ENCODE assay signal across 8 mouse cellular contexts in the genomic region with DNA sequence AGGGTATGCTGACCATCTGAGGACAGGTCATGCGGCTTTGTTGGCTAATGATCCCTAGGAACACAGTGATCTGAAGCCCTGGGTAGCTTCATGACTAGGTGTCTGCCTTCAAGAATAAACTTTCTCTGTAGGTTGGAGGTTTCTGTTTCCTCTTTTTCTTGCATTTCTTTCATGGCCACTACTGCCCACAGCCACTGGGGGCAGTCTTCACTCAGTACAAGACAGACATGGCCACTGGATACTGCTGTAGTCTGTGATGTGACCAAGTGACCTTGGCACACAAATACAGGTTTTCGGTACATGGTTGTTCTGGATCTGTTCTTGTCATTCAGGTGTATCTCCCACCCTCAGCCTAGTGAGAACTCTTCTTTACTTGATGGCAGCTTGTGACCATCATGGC. TPM values are rescaled to one million over a fixed set of nuclear protein-coding genes. Genes with fewer than 3 reads are reported as not detected.
DNase-seq lines count a peak whose midpoint lies in the region; ATAC-seq and TF ChIP-seq lines count a peak whose summit lies in the region.

No protein-coding gene starts in this region.

- peaks cover 38% of the 10 kb centered on the region for H3K36me3 ChIP-seq in neural tube, embryonic 14.5 days (ENCODE audit: control insufficient read depth, insufficient read depth, low read length)

- intact Hi-C loops in left cerebral cortex, postnatal 25 days (cut with DNase I), result no loop called here

- WGBS in cerebellum, adult 2 months, result 80% methylated on average over 2 of the region's 2 CpGs
- 95% methylated on average over 2 of the region's 2 CpGs for WGBS in neural tube, embryonic 14.5 days

- TF ChIP-seq CTCF in cerebellum, adult 2 months (IDR thresholded peaks at IDR 0.05; ENCODE audit: borderline replicate concordance, insufficient read depth, low read depth, low read length), result peak; percentile 76

- no peak overlapping the region for H3K4me3 ChIP-seq in cerebellum, adult 2 months (replicated peaks; ENCODE audit: insufficient read depth, low read depth, low read length)
- H3K4me3 ChIP-seq in neural tube, embryonic 14.5 days (ENCODE audit: low read depth, low read length), result no peak overlapping the region

- H3K4me1 ChIP-seq in cerebellum, adult 2 months (ENCODE audit: control insufficient read depth, insufficient read depth, low read length), result no peaks in the 10 kb centered on the region; the same call in 1 of the 2 replicates
- no peaks in the 10 kb centered on the region for H3K4me1 ChIP-seq in neural tube, embryonic 14.5 days (ENCODE audit: control insufficient read depth, insufficient read depth, low read length)

- H3K27me3 ChIP-seq in cerebellum, adult 2 months (ENCODE audit: control insufficient read depth, insufficient read depth, low read length), result no peaks in the 10 kb centered on the region
- H3K27me3 ChIP-seq in neural tube, embryonic 14.5 days (ENCODE audit: control insufficient read depth, insufficient read depth, low read length), result no peaks in the 10 kb centered on the region

- no peak overlapping the region for H3K4me2 ChIP-seq in neural tube, embryonic 14.5 days (ENCODE audit: low read depth, low read length)

- peak; percentile 17; the same call in 1 of the 2 replicates for ATAC-seq in neural tube, embryonic 14.5 days (ENCODE audit: low read depth)

- H3K9me3 ChIP-seq in neural tube, embryonic 14.5 days (ENCODE audit: control insufficient read depth, low read length), result no peaks in the 10 kb centered on the region

- peak; percentile 33 for DNase-seq in layer of hippocampus, adult 11-12 months (ENCODE audit: low spot score)
- no peak for DNase-seq in layer of hippocampus, postnatal 25 days (ENCODE audit: extremely low spot score in 1 of 2, low spot score in 1 of 2)
- peak; percentile 15 for DNase-seq in MN1 (ENCODE audit: low spot score)
- DNase-seq in cerebellum, adult 2 months, result peak; percentile 42 to 49
- peak; percentile 15 to 63 for DNase-seq in kidney, postnatal 36 days
- no peak for DNase-seq in right cerebral cortex, postnatal 25 days
- no peak for DNase-seq in left cerebral cortex, postnatal 25 days (ENCODE audit: low spot score in 2 of 2)

- H3K27ac ChIP-seq in cerebellum, adult 2 months (ENCODE audit: insufficient read depth, low read length), result no peak overlapping the region
- H3K27ac ChIP-seq in neural tube, embryonic 14.5 days (ENCODE audit: low read depth, low read length), result no peak overlapping the region

- no peak for TF ChIP-seq POLR2A in cerebellum, adult 2 months (IDR thresholded peaks at IDR 0.05; ENCODE audit: borderline replicate concordance, insufficient read depth, low read length)

- no peak overlapping the region for H3K9ac ChIP-seq in neural tube, embryonic 14.5 days (replicated peaks; ENCODE audit: low read depth, low read length)

RNA-seq across cellular contexts. Expression of gene Pcgf3, which starts 24.2 kb away (rescaled TPM):
- total RNA-seq in layer of hippocampus, postnatal 25 days (2021), result 10 to 100 TPM; 48.3 to 53.4 TPM
- polyA plus RNA-seq in cerebellum, adult 2 months (2012; rRNA removed), result 14.7 and 14.9 TPM in 2 replicates
- polyA plus RNA-seq in neural tube, embryonic 14.5 days (2014; fragmentation: Nextera tagmentation; extraction: Ambion mirVana), result 33.9 and 37.8 TPM in 2 replicates
- total RNA-seq in left cerebral cortex, postnatal 25 days (2021), result 10 to 100 TPM; 47.2 to 58.5 TPM

RNA-seq across cellular contexts. Expression of gene Mfsd7a, which starts 36.5 kb away (rescaled TPM):
- 1 to 10 TPM in 1 of 2 experiments, under 1 TPM in 1; 0.56 to 1.0 TPM for total RNA-seq in layer of hippocampus, postnatal 25 days (2021)
- polyA plus RNA-seq in cerebellum, adult 2 months (2012; rRNA removed), result 1.4 TPM in 2 replicates
- polyA plus RNA-seq in neural tube, embryonic 14.5 days (2014; fragmentation: Nextera tagmentation; extraction: Ambion mirVana), result 0.14 TPM in 1 of 2 replicates, not detected in the other
- under 1 TPM; 0.25 to 0.69 TPM for total RNA-seq in left cerebral cortex, postnatal 25 days (2021)

RNA-seq across cellular contexts. Expression of gene Atp5k, which starts 51.0 kb away (rescaled TPM):
- 100 to 1,000 TPM; 299 to 306 TPM for total RNA-seq in layer of hippocampus, postnatal 25 days (2021)
- polyA plus RNA-seq in cerebellum, adult 2 months (2012; rRNA removed), result 352 and 395 TPM in 2 replicates
- 390 and 448 TPM in 2 replicates for polyA plus RNA-seq in neural tube, embryonic 14.5 days (2014; fragmentation: Nextera tagmentation; extraction: Ambion mirVana)
- total RNA-seq in left cerebral cortex, postnatal 25 days (2021), result 100 to 1,000 TPM; 270 to 287 TPM

Comparison
In these comparisons a context has a peak if more than half of its experiments do, and no peak if none do; other contexts are left out.
1. DNase-seq: peak in layer of hippocampus, adult 11-12 months (single experiment), MN1 (single experiment), cerebellum, adult 2 months (2 of 2) and kidney, postnatal 36 days (2 of 2); none in layer of hippocampus, postnatal 25 days (0 of 2), right cerebral cortex, postnatal 25 days (single experiment) and left cerebral cortex, postnatal 25 days (0 of 2).